Mouse (Mus musculus): ENCODE measurements around the gene Cux1.

Gene Cux1

DNA sequence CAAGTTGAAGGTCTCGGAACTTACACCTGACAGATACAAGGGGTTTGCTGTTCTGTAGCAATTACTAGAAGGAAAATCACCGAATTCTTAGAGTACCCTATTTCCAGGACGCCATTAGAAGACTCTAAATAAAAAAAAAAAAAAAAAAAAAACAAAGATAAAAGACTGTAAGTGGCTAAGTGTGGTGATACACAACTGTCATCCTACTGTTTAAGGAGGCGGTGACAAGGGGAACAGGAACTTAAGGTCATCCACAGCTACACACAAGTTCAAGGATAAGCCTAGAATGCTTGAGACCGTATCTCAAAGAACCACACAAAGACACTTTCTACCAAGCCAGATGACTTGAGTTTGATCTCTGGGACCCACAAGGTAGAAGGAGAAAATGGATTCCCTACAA lies 56.7 kb downstream of the Cux1 start:
- no peak for DNase-seq (ENCODE audit: low read depth, low spot score)

DNA sequence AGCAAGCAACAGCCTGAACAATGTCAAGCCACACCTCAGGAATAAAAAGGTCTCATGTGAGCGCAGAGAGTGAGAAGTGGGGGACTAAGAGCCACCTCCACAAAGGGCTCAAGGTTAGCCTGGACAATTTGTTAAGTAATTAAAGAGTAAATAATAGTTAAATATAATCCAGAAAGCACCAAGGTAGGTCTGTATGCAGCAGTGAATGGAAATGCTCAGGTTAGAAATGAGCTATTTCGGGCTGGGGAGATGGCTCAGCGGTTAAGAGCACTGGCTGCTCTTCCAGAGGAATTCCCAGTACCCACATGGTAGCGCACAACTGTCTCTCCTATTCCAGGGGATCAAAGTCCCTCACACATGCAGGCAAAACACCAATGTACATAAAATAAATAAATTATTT lies 59.7 kb downstream of the Cux1 start:
- DNase-seq (ENCODE audit: low read depth, low spot score), result no peak

DNA sequence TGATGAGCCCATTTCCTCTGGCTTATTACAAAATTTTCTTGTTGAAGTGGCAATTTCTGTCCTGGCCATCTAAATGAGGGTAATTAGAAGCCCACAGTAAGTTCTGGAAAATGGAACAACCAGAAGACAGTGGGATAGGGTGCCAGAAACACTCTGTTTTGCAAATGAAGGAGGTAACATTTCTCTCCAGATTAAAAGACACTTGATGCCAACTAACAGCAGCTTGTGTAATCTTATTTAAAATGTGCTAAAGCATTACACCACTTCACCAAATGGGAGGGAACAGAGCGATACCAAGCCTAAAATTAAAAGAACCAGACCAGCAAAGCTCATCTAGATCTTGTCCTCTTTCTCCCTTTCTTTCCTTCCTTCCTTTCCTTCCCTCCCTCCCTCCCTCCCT lies 61.0 kb downstream of the Cux1 start:
- DNase-seq (ENCODE audit: low read depth, low spot score), result no peak

- DNase-seq (ENCODE audit: low read depth, low spot score), result no peak
Observed at GRCm38 (mm10) chr5:136502491-136503086, 64.7 kb downstream of the Cux1 start.

GRCm38 (mm10) chr5:136500307-136500871 lies 66.9 kb downstream of the Cux1 start:
- DNase-seq (ENCODE audit: low read depth, low spot score), result no peak

GRCm38 (mm10) chr5:136499316-136499715 lies 68.0 kb downstream of the Cux1 start:
- no peak for DNase-seq (ENCODE audit: low read depth, low spot score)

- no peak for DNase-seq (ENCODE audit: low read depth, low spot score)
Observed at GRCm38 (mm10) chr5:136498741-136499140, 68.5 kb downstream of the Cux1 start.

DNA sequence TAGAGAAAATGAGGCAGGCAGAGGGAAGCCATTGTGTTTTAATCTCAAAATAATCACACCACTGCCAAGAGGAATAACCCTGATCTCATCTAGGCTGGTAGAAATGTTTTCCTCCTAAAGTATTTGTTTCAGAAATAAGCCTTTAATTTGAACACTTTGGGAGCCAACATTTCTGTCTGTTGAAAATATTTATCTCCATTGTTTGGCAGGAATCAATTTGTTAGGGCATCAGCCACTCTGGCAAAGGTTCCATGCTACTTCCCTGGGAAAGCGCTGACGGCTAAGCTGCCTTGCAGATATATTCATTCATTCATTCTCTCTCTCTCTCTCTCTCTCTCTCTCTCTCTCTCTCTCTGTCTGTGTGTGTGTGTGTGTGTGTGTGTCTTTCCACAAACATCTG lies 70.0 kb downstream of the Cux1 start:
- DNase-seq (ENCODE audit: low read depth, low spot score), result no peak

GRCm38 (mm10) chr5:136495581-136495980 lies 71.7 kb downstream of the Cux1 start:
- DNase-seq (ENCODE audit: low read depth, low spot score), result no peak

- no peak for DNase-seq (ENCODE audit: low read depth, low spot score)
Observed at GRCm38 (mm10) chr5:136494927-136495326, 72.4 kb downstream of the Cux1 start.

DNA sequence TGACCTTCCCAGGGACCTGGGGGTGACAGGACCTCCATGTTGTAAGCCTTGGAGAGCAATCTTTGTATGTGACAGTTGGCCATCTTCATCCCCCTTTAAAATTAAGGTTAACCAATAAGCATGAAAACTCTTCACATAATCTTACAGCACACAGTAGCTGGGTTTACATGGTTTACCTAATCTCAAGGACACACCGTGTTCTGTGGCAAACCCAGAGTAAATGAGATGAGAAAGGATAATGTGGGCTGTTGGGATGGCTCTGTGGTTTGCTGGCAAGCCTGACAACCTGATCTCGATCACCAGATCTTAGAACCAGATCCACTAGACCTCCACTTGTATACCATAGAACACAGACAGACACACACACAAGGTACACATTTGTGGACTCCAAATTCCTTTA lies 73.0 kb downstream of the Cux1 start:
- no peak for DNase-seq (ENCODE audit: low read depth, low spot score)

DNA sequence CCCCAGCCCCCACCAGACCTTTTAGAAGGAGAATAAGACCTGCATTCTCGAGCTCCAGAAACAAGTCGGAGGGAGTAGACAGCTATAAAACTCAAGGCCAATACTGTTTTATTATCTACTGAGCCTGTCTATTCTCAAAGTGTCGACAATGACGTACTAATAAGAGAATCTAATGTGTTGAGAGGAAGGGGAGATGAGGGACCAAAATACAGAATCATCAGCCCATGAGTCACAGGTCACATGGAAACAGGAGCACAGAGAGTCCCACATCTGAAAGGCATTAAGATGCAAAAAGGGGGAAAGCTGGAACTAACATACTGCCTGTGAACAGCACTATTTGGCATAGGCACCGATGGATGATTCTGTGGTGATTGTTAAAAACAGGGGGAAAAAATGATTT lies 77.8 kb downstream of the Cux1 start:
- no peak for DNase-seq (ENCODE audit: low read depth, low spot score)

- DNase-seq (ENCODE audit: low read depth, low spot score), result no peak
Observed at GRCm38 (mm10) chr5:136488721-136489120, 78.6 kb downstream of the Cux1 start.

GRCm38 (mm10) chr5:136488223-136488622 lies 79.1 kb downstream of the Cux1 start:
- DNase-seq (ENCODE audit: low read depth, low spot score), result no peak

DNA sequence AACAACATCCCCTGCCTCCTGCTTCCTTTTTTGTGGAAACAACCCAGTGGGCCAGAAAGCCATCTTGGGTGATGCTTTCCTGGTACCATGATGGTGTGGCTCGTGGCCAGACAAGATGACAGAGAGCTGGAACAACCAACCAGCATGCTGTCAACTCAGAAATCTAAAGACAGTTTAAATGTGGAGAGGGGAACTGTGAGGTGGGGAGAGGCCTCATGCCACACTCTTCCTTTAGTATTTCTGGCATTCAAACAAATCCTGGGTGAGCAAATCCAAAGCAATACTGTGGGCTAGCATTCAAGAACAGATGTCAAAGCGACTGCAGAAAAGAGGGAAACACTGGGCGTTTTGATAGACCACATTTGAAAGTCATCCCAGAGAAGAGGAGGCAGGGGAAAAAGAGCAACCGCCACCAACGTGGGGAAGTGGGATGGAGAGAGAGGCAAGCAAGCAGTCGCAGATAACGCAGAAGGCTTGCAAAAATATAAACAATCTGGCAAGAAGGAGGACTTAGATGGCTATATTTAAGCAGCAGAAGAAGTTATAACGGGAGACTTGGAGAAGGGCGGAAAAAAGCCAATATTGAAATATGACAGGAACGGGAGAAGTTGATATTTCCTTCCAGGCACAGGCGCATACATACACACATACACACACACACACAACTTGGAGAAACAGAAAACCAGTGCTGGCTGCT lies 79.7 kb downstream of the Cux1 start:
- DNase-seq (ENCODE audit: low read depth, low spot score), result no peak

DNA sequence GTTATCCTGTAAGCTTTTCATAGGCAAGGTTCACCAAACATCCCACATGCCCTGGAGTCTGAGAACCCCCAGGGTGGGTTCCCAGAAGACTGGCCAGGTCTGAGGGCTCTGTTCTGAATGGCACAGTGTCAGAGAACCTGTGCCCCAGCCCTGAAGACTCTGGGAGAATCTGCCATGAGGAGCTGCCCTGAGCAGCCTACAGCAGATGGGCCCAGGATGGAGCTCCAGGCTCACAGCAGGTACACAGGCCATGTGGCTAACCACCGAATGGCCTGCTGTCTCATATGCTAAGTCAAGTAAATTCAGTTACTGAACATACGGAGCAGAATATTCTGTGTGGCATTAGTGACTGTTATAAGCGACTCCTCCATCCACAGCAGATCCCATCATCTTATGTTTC lies 80.9 kb downstream of the Cux1 start:
- no peak for DNase-seq (ENCODE audit: low read depth, low spot score)

DNA sequence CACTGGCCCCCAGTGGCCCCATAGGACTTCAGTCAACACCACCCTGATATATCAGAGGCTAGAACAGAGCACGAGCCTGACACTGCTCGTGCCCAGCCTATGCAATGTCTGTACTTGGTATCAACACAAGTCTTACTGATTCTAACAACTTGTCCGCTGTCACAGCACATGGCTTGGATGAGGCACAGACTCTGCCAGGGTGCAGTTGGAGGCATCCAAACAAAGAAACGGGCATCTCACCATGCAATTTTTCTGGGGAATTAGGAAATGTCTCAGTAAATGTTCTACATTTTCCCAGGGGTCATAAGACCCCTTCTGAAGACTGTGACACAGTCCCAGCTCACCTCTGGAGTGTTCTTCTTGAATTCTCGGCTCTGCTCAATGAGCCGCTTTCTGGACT lies 81.9 kb downstream of the Cux1 start:
- no peak for DNase-seq (ENCODE audit: low read depth, low spot score)

- DNase-seq (ENCODE audit: low read depth, low spot score), result peak; percentile 24
Observed at GRCm38 (mm10) chr5:136482434-136482833, 84.9 kb downstream of the Cux1 start.

DNA sequence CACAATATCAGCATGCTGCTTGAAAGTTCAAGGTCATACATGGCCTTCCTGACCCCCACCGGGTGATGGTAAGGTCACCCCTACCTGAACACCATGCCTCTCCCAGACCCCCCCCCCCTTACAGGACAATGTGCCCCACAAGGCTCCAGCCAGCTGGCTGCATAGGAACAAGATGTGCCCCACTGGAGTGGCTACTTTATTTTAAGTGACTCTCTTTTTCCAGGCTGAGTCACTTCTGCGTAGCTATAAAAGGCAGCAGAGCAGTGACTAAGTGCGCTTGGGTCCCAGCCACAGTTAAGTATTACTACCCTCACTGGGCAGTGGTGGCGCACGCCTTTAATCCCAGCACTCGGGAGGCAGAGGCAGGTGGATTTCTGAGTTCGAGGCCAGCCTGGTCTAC lies 86.7 kb downstream of the Cux1 start:
- DNase-seq (ENCODE audit: low read depth, low spot score), result no peak

- DNase-seq (ENCODE audit: low read depth, low spot score), result no peak
Observed at GRCm38 (mm10) chr5:136479801-136480200, 87.5 kb downstream of the Cux1 start.

- no peak for DNase-seq (ENCODE audit: low read depth, low spot score)
Observed at GRCm38 (mm10) chr5:136479024-136479763, 88.1 kb downstream of the Cux1 start.

- DNase-seq (ENCODE audit: low read depth, low spot score), result no peak
Observed at GRCm38 (mm10) chr5:136476272-136476671, 91.0 kb downstream of the Cux1 start.

DNA sequence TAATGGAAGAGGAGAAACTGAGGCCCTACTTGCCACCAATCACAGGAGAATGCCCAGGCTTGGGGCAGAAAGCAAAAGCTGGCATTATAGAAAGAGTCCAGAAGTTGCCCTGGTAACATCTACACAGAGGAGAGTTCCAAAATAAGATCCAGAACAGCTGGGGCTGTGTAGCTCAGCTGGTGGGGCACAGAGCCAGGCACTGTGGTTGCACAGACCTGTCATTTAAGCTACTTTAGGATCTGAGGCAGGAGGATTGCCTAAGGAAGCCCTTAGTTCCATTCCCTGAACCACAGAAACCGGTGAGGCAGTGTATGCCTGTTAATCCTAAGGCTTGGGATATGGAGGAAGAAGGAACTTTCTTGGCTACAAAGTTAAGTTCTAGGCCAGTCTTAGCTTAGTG lies 92.1 kb downstream of the Cux1 start:
- no peak for DNase-seq (ENCODE audit: low read depth, low spot score)
